Mouse (Mus musculus): ENCODE measurements around the gene Eid1. TPM values are rescaled to one million over a fixed set of nuclear protein-coding genes. Genes with fewer than 3 reads are reported as not detected.

Gene Eid1
- polyA plus RNA-seq, 2 experiments = 182 to 298 TPM

DNA sequence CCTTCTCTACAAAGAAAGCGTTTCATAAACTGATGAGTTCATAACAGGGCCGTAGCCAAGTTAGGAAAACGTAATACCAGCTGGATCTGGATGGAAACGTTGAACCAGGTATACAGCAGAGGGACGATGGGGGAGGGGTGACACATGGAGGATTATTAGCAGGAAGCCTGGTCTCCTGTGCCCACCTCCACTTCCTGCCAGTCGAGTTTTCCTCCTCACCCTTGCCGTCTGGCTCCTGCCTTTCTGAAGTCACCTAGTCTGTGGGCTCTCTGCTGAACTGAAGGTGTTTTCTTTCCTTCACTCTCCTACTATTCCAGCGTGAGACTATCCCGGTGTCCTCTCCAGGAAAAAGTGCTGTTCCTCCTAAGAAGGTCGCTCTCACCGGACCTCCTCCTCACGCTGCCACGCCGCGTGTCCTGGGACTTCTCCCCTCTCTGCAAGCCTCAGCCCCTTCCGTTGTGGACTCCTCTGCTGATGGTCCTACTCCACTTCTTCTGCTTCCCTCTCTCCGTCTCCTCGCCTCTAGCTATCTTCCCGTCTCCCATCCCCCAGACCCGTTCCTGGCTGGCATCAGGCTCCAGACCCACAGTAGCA is 12.3 kb upstream of the Eid1 start:
- Histone ChIP-seq H3K4me3 (replicated peaks; ENCODE audit: low read length) (peak overlapping the region; percentile 37), H3K9ac (ENCODE audit: low read depth, low read length, severe bottlenecking) (peak overlapping the region; percentile 55), H3K9me3 (ENCODE audit: control insufficient read depth, low read length) (no peaks in the 10 kb centered on the region), H3K27me3 (ENCODE audit: control insufficient read depth, insufficient read depth, low read length) (no peaks in the 10 kb centered on the region), H3K4me2 (replicated peaks; ENCODE audit: low read depth, low read length, severe bottlenecking) (peak overlapping the region; percentile 56), H3K36me3 (ENCODE audit: control insufficient read depth, insufficient read depth, low read length) (no peaks in the 10 kb centered on the region), H3K4me1 (ENCODE audit: control insufficient read depth, insufficient read depth, low read length) (peaks cover 6% of the 10 kb centered on the region), H3K27ac (replicated peaks; ENCODE audit: low read depth, low read length) (peak overlapping the region; percentile 77)
- no peak for TF ChIP-seq POLR2A (IDR thresholded peaks at IDR 0.05; ENCODE audit: borderline replicate concordance, extremely low read depth, insufficient read depth, insufficient read length)
- 16% methylated on average over 20 of the region's 20 CpGs for WGBS
- DNase-seq (ENCODE audit: low spot score) (peak; percentile 54), ATAC-seq (ENCODE audit: low FRiP score, low read depth) (peak; percentile 74)

- WGBS = 31% methylated on average over 4 of the region's 4 CpGs
- peak overlapping the region; percentile 37; the same call in 1 of the 2 replicates for H3K4me3 ChIP-seq (replicated peaks; ENCODE audit: low read length)
- H3K4me2 ChIP-seq (replicated peaks; ENCODE audit: low read depth, low read length, severe bottlenecking) = peak overlapping the region; percentile 56
- DNase-seq (ENCODE audit: low spot score) (no peak), ATAC-seq (ENCODE audit: low FRiP score, low read depth) (no peak)
- no peaks in the 10 kb centered on the region for H3K36me3 ChIP-seq (ENCODE audit: control insufficient read depth, insufficient read depth, low read length)
- H3K27ac ChIP-seq (replicated peaks; ENCODE audit: low read depth, low read length) = no peak overlapping the region
- H3K9ac ChIP-seq (ENCODE audit: low read depth, low read length, severe bottlenecking) = peak overlapping the region; percentile 55
- no peaks in the 10 kb centered on the region for H3K9me3 ChIP-seq (ENCODE audit: control insufficient read depth, low read length)
- TF ChIP-seq POLR2A (IDR thresholded peaks at IDR 0.05; ENCODE audit: borderline replicate concordance, extremely low read depth, insufficient read depth, insufficient read length) = no peak
- H3K4me1 ChIP-seq (ENCODE audit: control insufficient read depth, insufficient read depth, low read length) = peaks cover 6% of the 10 kb centered on the region
- no peaks in the 10 kb centered on the region for H3K27me3 ChIP-seq (ENCODE audit: control insufficient read depth, insufficient read depth, low read length)
These were observed 11.7 kb upstream of the Eid1 start for GRCm38 (mm10) chr2:125661156-125661555.

- ATAC-seq (ENCODE audit: low FRiP score, low read depth) (no peak), DNase-seq (ENCODE audit: low spot score) (no peak)
- no peaks in the 10 kb centered on the region for H3K9me3 ChIP-seq (ENCODE audit: control insufficient read depth, low read length)
- no peaks in the 10 kb centered on the region for H3K36me3 ChIP-seq (ENCODE audit: control insufficient read depth, insufficient read depth, low read length)
- H3K27ac ChIP-seq (replicated peaks; ENCODE audit: low read depth, low read length) = no peak overlapping the region
- no peak for TF ChIP-seq POLR2A (IDR thresholded peaks at IDR 0.05; ENCODE audit: borderline replicate concordance, extremely low read depth, insufficient read depth, insufficient read length)
- H3K4me1 ChIP-seq (ENCODE audit: control insufficient read depth, insufficient read depth, low read length) = peaks cover 6% of the 10 kb centered on the region
- H3K4me2 ChIP-seq (replicated peaks; ENCODE audit: low read depth, low read length, severe bottlenecking) = no peak overlapping the region
- no peaks in the 10 kb centered on the region for H3K27me3 ChIP-seq (ENCODE audit: control insufficient read depth, insufficient read depth, low read length)
- H3K4me3 ChIP-seq (replicated peaks; ENCODE audit: low read length) = no peak overlapping the region
- H3K9ac ChIP-seq (ENCODE audit: low read depth, low read length, severe bottlenecking) = no peak overlapping the region
- WGBS = 91% methylated on average over 3 of the region's 3 CpGs
These were observed 10.4 kb upstream of the Eid1 start for GRCm38 (mm10) chr2:125662517-125662916.

- ATAC-seq (ENCODE audit: low FRiP score, low read depth) (no peak), DNase-seq (ENCODE audit: low spot score) (no peak)
- peaks cover 6% of the 10 kb centered on the region for H3K4me1 ChIP-seq (ENCODE audit: control insufficient read depth, insufficient read depth, low read length)
- no peaks in the 10 kb centered on the region for H3K27me3 ChIP-seq (ENCODE audit: control insufficient read depth, insufficient read depth, low read length)
- H3K27ac ChIP-seq (replicated peaks; ENCODE audit: low read depth, low read length) = no peak overlapping the region
- H3K4me2 ChIP-seq (replicated peaks; ENCODE audit: low read depth, low read length, severe bottlenecking) = no peak overlapping the region
- 85% methylated on average over 5 of the region's 5 CpGs for whole genome bisulfite sequencing
- no peak overlapping the region for H3K9ac ChIP-seq (ENCODE audit: low read depth, low read length, severe bottlenecking)
- no peak overlapping the region for H3K4me3 ChIP-seq (replicated peaks; ENCODE audit: low read length)
- no peak for TF ChIP-seq POLR2A (IDR thresholded peaks at IDR 0.05; ENCODE audit: borderline replicate concordance, extremely low read depth, insufficient read depth, insufficient read length)
- H3K36me3 ChIP-seq (ENCODE audit: control insufficient read depth, insufficient read depth, low read length) = no peaks in the 10 kb centered on the region
- H3K9me3 ChIP-seq (ENCODE audit: control insufficient read depth, low read length) = no peaks in the 10 kb centered on the region
These were observed 7.7 kb upstream of the Eid1 start for GRCm38 (mm10) chr2:125665213-125665612.

DNA sequence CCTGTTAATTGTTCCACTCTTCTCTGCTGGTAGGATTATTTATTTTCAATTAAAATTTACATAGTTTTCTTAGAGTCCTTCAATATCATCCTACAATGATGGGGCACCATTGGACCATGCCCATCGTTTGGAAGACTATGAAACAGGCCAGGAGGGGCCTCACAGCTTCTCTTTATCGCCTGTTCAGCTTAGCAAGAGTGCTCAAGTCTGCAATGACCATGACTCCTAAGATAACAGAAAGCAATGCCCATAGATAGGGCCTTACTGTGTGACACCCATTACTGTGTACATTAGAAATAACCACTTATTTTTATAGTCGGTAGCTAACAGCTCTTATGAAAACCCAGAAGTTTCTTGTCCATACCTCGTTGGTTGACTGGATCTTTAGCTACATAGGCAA is 7.0 kb upstream of the Eid1 start:
- H3K36me3 ChIP-seq (ENCODE audit: control insufficient read depth, insufficient read depth, low read length) = no peaks in the 10 kb centered on the region
- H3K4me2 ChIP-seq (replicated peaks; ENCODE audit: low read depth, low read length, severe bottlenecking) = no peak overlapping the region
- H3K4me3 ChIP-seq (replicated peaks; ENCODE audit: low read length) = no peak overlapping the region
- H3K27ac ChIP-seq (replicated peaks; ENCODE audit: low read depth, low read length) = no peak overlapping the region
- ATAC-seq (ENCODE audit: low FRiP score, low read depth) = no peak
- peaks cover 3% of the 10 kb centered on the region for H3K4me1 ChIP-seq (ENCODE audit: control insufficient read depth, insufficient read depth, low read length)
- DNase-seq (ENCODE audit: low spot score) = no peak
- no peak for TF ChIP-seq POLR2A (IDR thresholded peaks at IDR 0.05; ENCODE audit: borderline replicate concordance, extremely low read depth, insufficient read depth, insufficient read length)
- no peaks in the 10 kb centered on the region for H3K9me3 ChIP-seq (ENCODE audit: control insufficient read depth, low read length)
- WGBS = 87% methylated on average over 4 of the region's 4 CpGs
- H3K9ac ChIP-seq (ENCODE audit: low read depth, low read length, severe bottlenecking) = no peak overlapping the region
- no peaks in the 10 kb centered on the region for H3K27me3 ChIP-seq (ENCODE audit: control insufficient read depth, insufficient read depth, low read length)

Measured in limb, embryonic 14.5 days (tissue).